Mouse (Mus musculus) lung, adult 2 months (tissue): ENCODE results near the gene Tpd52l1. TPM values are rescaled to one million over a fixed set of nuclear protein-coding genes. Genes with fewer than 3 reads are reported as not detected.

ENCODE experiments used
- DNase-seq: peaks from one replicate; pipeline ENCODE4 v3.0.0; 2022
- H3K4me1 ChIP-seq: fragments of 200-500 bp; 2 replicates; pipeline ENCODE4 v1.6.1; 2011; ENCODE audit warnings: low read length; ENCODE audit not compliant: control insufficient read depth, insufficient read depth
- H3K4me3 ChIP-seq: fragments of 200-500 bp; replicated peaks from 2 replicates; pipeline ENCODE3; 2011; ENCODE audit warnings: low read depth, mild to moderate bottlenecking, control low read depth, low read length; ENCODE audit errors: extremely low read depth
- CTCF ChIP-seq: fragments of 200-500 bp; IDR thresholded peaks from 2 replicates; pipeline ENCODE4 v1.5.1; 2011; ENCODE audit warnings: mild to moderate bottlenecking, low read length, control low read depth; ENCODE audit not compliant: insufficient read depth
- POLR2A ChIP-seq: fragments of 200-500 bp; IDR thresholded peaks from 2 replicates; pipeline ENCODE4 v1.6.1; 2011; ENCODE audit warnings: low read depth, mild to moderate bottlenecking, control low read depth, low read length, borderline replicate concordance; ENCODE audit errors: extremely low read depth
- WGBS: fragments of 180-500 bp; shearing (Covaris S2); methylation state at CpG from one replicate; pipeline ENCODE4 v1.1.7; 2018; 5-methylcytosine and 5-hydroxymethylcytosine counted together
- polyA plus RNA-seq: library from polyadenylated mRNA; depleted of rRNA; stranded (reverse); fragments of >200 nt; gene quantifications from 2 replicates; pipeline ENCODE4 v1.2.3, GENCODE M21; 2012; rRNA removed

The Tpd52l1 gene
- polyA plus RNA-seq, 1 experiment: 1.8 TPM

DNA sequence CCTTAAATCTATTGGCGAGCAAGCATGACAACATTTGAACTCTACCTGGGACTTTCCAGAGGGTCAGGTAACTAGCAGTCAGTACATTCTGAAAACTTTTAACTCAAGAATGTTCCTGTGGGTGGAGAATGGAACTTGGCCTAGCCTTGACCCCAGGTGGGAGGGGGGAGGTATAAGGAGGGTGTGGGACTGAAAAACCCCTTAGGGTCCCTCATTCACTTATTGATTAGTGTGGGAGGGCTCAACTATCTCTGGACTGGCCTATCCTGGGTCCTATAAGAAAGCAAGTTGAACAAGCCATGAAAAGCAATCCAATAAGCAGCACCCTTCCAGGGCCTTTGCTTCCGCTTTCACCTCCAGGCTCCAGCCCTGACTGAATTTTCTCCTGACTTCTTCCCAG is 142.3 kb downstream of the Tpd52l1 start:
- DNase-seq: no peak
- Histone ChIP-seq H3K4me3 (no peak overlapping the region), H3K4me1 (no peaks in the 10 kb centered on the region)
- TF ChIP-seq CTCF: no peak
- no peak for TF ChIP-seq POLR2A
- WGBS: 96% methylated on average over 2 of the region's 2 CpGs

DNA sequence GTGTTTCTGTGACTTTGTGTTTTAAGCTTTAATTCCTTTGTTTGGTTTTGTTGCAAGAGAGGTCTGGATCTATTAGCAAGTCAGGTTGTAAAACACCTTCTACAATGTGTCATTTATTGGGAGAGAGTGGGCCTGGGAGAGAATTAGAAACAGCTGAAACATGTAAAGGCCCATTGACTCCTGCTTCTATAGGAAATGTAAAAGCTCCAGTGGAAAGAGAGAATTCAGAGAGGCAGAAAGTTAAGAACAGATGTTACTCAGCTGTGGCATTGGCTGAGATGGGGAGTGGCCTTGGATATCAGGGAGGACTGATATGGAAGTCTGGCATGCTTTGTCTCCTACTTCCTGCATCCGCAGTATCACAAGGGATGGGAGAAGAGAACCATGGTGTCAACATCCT is 145.5 kb downstream of the Tpd52l1 start:
- TF ChIP-seq POLR2A (no peak), CTCF (no peak)
- Histone ChIP-seq H3K4me1 (no peaks in the 10 kb centered on the region), H3K4me3 (no peak overlapping the region)
- no peak for DNase-seq
- WGBS: 52% methylated on average over 1 of the region's 1 CpGs

DNA sequence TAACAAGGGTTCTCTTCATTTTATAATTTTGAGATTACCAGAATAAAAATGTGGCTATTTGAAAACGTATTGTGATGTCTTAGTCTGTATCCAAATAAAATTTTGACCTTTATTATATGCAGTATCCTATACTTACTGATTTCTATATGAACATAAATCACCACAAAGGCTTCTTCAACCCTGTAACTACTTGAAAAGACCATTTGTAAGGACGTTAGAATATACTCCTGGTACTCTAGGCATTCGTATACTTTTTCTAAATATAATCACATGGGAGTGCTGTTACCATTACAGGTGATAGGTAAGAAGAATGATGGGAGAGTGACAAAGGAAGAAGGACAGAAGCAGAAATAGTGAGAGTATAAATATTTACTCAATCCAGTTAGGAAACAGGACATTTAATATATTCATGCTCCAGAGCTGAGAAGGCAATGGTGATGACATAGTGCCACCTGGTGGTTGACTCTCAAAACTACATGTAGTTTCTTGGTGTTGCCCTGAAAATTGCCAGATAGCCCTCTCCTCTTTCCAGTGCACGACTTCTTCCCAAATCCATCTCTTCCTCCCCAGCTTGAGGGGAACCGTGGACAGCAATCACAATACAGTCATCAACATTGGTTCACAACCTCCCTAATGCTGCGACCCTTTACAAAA is 146.7 kb downstream of the Tpd52l1 start:
- H3K4me3 ChIP-seq: no peak overlapping the region
- peak; percentile 33 for DNase-seq
- TF ChIP-seq POLR2A: no peak
- peak; percentile 55 for TF ChIP-seq CTCF
- WGBS: 31% methylated on average over 6 of the region's 6 CpGs
- no peaks in the 10 kb centered on the region for H3K4me1 ChIP-seq

DNA sequence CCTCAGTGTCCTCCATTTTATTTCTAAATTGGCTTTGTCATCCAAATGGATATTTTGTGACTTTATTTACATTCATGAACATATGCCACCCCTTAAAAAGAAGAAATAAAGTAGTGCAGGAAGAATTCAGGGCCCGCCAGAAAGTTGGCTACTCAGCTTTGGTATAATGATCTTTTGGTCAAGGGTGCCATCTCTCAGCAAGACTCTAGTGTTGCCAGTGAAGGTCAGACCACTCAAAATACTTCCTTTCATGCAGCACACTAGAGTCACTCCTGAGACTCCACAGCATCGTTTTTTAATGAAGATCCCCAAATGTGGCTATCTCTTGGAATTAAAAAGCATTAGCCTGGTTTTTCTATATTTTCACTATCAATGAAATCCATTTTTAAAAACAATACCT is 147.5 kb downstream of the Tpd52l1 start:
- no peaks in the 10 kb centered on the region for H3K4me1 ChIP-seq
- no peak for TF ChIP-seq CTCF
- no peak for TF ChIP-seq POLR2A
- H3K4me3 ChIP-seq: no peak overlapping the region
- DNase-seq: no peak
- 68% methylated on average over 2 of the region's 2 CpGs for WGBS

DNA sequence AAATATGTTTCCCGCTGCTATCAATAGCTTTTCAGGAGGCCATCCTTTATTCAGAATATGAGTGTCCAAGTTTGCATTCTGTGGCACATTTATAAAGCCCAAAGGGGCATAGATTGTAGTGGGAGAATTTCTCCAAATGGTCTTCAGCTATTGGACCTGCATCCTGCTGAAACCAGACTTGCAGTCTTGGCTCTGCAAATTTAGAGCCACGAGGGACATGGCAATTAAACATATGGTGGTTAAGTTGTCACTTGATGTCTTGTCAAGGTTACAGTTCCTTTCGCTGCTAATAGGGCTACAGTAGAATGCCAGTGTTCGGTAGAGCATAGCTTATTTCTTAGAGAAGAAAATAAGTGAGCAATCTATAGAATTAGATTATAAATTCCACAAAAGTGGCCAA is 148.7 kb downstream of the Tpd52l1 start:
- 74% methylated on average over 4 of the region's 4 CpGs for WGBS
- TF ChIP-seq POLR2A (no peak), CTCF (no peak)
- no peak for DNase-seq
- Histone ChIP-seq H3K4me3 (no peak overlapping the region), H3K4me1 (no peaks in the 10 kb centered on the region)

DNA sequence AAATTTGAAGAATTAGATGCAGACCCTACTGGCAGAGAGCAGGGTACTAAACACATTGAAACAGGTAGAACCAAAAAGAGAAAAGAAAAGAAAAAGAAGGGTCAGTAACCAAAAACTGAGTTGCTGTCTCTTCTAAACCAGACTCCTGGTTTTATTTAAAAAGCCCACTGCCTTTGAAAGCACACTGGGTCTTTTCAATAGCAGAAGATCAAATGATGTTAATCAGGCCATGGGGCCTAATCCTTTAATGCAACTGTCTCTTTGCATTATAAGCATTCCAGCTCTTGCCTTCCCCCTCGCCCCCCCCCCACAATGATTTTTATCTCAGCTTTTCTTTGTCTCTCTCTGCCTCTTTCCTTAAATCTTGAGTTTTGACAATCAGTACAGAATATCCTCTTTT is 149.3 kb downstream of the Tpd52l1 start:
- no peak for DNase-seq
- TF ChIP-seq POLR2A: no peak
- TF ChIP-seq CTCF: no peak
- Histone ChIP-seq H3K4me1 (no peaks in the 10 kb centered on the region), H3K4me3 (no peak overlapping the region)
- 71% methylated on average over 1 of the region's 1 CpGs for WGBS

DNA sequence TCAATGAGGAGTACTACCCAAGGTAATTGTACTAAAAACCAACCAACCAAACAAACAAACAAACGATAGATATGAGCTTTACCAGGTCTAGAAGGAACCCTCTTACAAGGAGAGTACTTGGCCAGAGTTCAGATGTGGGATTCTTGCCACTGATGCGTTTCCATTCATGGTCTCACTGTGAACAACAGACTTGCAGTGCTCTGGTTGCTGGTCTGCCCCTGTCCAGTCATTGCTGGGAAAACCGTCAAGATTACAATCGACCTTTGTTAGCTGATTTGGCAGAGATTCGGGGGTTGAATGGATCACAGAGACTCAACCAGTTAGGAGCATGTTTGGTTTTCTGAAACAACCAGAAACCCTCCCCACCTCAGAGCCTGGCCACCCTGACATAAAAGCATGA is 150.1 kb downstream of the Tpd52l1 start:
- DNase-seq: no peak
- Histone ChIP-seq H3K4me1 (no peaks in the 10 kb centered on the region), H3K4me3 (no peak overlapping the region)
- WGBS: 44% methylated on average over 5 of the region's 5 CpGs
- TF ChIP-seq CTCF: no peak
- TF ChIP-seq POLR2A: no peak

DNA sequence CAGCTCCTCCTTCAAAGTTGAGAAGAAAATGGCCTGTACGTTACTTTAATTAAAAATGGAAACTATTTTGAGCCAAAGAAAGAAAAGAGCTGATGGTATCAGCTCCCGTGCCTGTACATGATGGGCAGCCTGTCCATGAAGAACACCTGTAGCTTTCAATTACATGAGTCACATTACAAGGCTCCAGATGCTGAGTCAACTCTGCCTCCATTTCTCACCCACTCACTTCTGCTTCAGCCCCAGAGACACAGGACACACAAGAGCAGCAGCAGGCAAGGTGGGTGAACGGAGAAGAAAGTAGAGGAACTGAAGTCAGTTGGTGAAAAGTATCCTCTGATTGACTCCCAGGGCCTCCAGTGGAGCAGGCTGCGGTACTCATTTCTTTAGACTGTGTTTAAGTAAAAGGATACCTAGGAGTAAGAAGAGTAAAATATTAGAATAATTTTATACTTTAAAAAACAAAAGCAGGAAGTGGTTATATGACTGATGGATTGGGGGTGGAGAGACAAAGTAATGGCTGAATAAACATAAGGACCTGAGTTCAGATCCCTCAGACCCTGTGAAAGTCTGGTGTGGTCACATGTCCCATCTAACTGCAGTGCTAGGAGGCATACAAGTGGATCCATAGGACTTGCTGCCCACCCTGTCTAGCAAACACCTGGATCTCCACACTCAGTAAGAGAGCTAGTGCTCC is 156.9 kb downstream of the Tpd52l1 start:
- Histone ChIP-seq H3K4me3 (no peak overlapping the region), H3K4me1 (no peaks in the 10 kb centered on the region)
- WGBS: 84% methylated on average over 4 of the region's 4 CpGs
- no peak for DNase-seq
- TF ChIP-seq POLR2A (no peak), CTCF (no peak)

DNA sequence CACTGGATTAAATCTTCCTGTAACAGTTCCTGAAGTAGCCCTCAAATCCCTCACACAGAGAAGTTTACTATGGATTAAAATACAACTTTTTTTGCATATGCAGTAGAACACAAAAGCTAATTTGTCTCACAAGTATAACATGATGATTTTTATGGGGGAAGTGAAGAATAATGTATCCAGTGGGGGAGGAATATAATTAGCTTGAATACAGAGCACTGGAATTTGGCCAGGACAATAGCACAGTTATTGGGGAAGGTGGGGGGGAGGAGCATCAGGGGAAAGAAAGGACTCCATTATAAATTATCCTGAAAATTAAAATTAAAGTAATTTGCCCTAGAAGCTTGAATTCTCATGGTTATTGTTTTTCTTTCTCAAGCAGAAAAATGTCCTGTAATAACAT is 158.0 kb downstream of the Tpd52l1 start:
- no peak for DNase-seq
- TF ChIP-seq CTCF (no peak), POLR2A (no peak)
- Histone ChIP-seq H3K4me1 (no peaks in the 10 kb centered on the region), H3K4me3 (no peak overlapping the region)

Other genes with a start within 250 kb of the Tpd52l1 start
- 3.9 and 7.4 TPM in 2 replicates for gene Hddc2, start 132.6 kb downstream of the Tpd52l1 start, polyA plus RNA-seq
- 2.5 and 2.6 TPM in 2 replicates for gene Rnf217, start 163.2 kb upstream of the Tpd52l1 start, polyA plus RNA-seq